Mouse (Mus musculus) myocyte (in vitro differentiated cells): Measurements from ENCODE around the gene Ralgps1.

Source experiments
- E2F4 ChIP-seq: IDR thresholded peaks from one replicate; pipeline ENCODE4 v1.6.1; 2011; ENCODE audit warnings: mild to moderate bottlenecking, control low read depth, moderate library complexity; ENCODE audit not compliant: insufficient read depth
- POLR2A ChIP-seq: IDR thresholded peaks from one replicate; pipeline ENCODE4 v1.6.1; 2011; ENCODE audit warnings: low read depth, mild to moderate bottlenecking, control low read depth, moderate library complexity; ENCODE audit not compliant: insufficient read length
- REST ChIP-seq: IDR thresholded peaks from one replicate; pipeline ENCODE4 v1.6.1; 2011; ENCODE audit warnings: mild to moderate bottlenecking, control low read depth, moderate library complexity; ENCODE audit not compliant: insufficient read depth, insufficient read length

- TF ChIP-seq POLR2A = no peak
- no peak for TF ChIP-seq REST
- TF ChIP-seq E2F4 = no peak
Observed at GRCm38 (mm10) chr2:33249922-33250633, 121.2 kb downstream of the Ralgps1 start.
